Mouse (Mus musculus): ENCODE results near the gene Cd274.
A peak's percentile ranks its signal among the peaks of the same experiment; 100 is the strongest.

The Cd274 gene

DNA sequence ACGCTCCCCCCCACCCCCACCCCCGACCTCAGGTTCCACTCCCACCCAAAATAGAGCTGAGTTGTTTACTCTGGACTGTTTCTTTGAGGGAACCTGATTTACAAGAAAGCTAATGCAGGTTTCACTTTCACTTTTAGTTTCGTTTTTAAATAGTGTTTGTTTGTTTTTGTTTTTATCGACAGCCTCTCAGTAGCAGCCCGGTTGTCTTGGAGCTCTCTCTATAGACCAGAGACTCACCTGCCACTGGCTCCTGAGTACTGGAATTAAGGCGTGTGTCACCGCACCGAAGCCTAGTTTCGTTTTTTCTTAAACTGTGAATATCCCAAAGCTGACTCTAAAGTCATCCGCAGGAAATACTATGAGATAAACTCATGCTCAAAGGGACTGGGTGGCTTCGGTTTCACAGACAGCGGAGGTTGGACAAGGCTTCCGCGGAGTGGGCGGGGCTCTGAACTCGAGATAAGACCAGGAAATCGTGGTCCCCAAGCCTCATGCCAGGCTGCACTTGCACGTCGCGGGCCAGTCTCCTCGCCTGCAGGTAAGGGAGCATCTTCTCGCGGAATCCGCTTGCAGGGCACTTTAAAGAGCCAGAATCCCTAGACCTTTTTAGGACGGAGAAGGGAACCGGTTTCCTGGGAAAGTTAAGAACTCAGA is at the start of gene Cd274, which contains the start of gene Plgrkt:
Gene Cd274, plus strand, starts transcription at position 487 of the 654 bp plus-strand sequence.
Gene Plgrkt, minus strand, starts transcription at position 422 of the 654 bp plus-strand sequence.
- DNase-seq, result peak; percentile 82

DNA sequence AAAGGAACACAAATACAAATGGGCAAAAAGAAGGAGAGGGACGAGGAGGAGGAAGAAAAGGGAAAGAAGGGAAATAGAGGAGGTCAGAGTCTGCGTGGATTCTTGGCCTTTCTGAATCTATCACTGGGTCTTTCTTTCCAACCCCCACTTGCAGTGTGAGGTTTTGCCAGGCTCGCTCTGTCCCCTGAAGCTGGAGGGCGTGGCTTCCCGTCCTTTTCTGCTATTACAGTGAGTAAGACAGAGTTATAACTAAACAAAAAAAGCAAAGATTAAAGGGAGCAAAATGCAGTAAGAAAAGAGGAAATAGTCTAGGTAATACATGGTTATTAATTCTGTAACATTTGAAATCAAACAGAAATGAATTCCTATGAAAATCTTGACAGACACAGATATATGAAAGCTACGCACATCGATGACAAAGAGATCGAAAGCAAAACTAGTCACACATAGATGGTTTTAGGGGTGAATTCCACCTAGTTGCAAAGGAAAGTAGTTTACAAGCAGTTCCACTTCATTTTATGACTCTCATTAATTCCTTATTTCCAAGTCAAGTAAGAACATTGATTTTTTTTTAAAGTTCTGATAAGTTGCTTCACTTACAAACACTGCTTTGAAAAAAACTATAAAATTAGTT is 43.7 kb upstream of the Cd274 start:
- no peak for DNase-seq

DNA sequence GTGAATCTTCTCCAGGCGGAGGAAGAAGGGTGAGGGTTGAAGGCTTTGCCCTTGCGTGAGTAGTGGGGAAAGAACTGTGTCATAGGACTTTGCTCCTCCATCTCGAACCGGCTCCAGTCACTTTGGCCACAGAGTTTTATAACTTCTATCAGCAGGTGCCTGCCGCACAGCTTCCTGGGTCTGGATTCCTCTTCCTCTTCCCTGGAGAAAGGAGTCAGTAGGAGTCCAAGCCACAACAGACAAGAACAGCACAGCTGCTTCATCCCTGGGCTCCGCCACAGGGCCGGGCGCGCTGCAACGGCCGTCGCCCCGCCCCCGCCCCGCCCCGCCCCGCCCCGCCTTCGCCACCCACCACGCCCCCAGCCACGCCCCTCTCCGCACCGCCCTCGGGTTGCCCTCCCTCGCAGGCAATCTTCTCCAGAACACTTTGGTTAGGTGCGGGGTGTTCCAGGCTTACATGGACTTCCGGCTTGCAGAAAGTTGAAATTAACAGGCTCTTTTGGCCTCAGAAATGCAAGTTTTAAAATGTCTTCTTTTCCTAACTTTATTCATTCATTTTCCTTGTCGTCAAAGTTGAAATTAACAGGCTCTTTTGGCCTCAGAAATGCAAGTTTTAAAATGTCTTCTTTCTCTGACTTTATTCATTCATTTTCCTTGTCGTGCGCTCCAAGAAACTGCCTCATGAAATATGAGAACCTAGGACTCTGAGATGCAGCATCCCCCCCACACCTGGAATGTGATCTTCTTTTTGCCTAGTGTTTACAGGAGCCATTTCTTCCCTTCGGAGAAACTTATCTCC is 42.0 kb upstream of the Cd274 start, which contains the start of gene Insl6:
Gene Insl6, minus strand, starts transcription at position 304 of the 799 bp plus-strand sequence.
- DNase-seq, result peak; percentile 74

DNA sequence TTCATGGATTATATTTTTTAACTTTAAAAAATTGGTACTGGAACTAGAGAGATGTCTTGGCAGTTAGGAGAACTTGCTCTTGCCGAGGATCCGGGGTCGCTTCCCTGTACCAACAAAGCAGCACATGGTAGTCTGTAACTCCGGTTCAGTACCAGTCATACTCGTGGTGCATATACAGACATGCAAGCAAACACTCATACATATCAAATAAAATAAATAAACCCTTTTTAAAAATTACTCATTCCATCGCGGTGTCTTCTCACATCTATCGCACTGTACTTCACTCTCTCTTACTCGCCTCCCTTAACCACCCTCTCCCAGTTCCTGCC is 41.4 kb upstream of the Cd274 start:
- no peak for DNase-seq

DNA sequence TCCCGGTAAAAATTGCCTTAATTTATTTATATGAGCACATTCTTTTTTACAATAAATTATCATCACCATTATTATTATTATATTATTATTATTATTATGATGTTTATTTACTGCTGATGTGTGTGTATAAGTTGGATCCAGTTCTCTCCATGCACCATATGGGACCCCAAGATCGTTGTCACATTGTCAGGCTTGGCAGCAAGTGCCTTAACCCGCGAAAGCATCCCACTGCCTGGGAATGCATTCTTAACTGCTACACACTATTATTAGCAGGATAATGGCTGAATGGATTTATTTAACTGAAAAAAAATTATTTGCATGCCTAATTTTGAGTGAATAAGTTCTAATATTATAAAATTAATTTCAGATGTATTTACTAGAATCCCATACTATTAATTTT is 40.9 kb upstream of the Cd274 start:
- no peak for DNase-seq

DNA sequence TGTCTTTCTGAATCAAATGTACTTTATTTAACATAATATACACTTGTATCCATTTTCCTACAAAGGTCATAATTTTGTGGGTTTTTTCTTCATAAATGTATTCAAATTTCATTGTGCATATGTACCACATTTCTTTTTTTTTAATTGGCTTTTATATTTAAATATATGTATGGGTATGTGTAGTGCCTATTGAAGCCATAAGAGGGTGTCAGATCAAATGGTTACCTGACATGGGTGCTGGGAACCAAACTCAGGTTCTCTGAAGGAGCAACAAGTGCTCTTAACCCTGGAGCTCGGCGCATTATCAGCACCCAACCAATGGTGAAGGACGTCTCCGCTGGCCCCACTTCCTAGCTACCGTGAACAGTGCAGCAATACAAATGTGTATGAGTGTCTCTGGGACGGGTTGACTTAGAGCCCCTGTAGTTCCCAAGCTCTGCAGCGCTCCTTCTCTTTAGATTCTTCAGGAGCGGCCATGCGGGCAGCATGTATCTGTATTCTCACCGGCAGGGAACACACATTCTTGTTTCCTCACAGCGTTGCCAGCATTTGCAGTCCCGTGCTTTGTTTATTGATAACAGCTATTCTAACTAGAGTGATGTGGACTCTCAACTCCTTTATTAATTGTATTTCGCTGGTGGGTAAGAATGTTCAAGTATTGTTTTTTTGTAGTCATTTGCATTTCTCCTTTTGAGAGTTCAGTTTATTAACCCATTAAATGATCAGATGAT is 40.3 kb upstream of the Cd274 start:
- no peak for DNase-seq

DNA sequence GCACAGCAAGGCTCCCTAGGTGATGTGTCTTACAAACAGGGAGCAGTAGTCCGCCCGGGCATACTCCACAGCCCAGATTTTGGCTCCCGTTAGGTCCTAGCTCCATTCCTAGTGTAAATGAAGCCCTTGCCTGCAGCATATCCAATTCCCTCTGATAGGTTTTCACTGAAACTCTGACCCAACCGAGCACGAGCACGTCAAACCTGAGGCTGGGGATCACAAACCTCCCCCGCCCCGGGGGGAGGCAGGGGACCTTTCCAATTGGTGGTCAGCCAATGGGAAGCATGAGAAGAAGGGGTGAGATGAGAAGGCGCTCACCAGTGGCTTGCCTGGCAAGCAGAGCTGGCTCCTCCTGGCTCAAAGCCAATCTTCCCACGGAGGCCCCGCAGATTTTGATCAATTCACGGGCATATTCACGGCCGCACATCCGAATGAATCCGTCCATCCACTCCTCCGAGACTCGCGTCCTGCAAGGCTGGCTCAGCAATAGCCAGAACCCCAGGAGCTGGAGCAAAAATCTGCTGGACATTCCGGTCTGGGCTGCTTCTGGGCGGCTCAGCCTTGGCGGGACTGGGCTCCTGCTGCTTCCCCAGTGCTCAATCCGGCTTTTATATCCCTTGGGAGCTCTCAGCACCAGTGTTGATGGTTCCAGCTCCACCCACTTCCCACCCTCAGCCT is 33.0 kb upstream of the Cd274 start, which contains the start of gene Rln1:
Gene Rln1, minus strand, starts transcription at position 603 of the 678 bp plus-strand sequence.
- peak; percentile 61 for DNase-seq

DNA sequence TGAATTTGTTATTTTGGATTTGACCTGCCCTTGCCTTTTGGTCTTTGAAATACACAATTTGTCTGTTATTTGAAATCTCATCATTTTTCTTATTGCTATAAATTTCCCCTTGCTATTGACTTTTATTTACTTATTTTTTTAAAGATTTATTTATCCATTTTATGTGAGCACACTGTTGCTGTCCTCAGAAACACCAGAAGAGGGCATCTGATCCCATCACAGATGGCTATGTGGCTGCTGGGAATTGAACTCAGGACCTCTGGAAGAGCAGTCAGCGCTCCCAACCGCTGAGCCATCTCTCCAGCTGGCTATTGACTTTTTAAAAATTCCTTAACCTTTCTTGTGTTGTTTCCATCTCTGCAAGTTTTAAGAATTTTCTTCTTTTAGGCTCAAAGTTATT is 30.6 kb upstream of the Cd274 start:
- no peak for DNase-seq

DNA sequence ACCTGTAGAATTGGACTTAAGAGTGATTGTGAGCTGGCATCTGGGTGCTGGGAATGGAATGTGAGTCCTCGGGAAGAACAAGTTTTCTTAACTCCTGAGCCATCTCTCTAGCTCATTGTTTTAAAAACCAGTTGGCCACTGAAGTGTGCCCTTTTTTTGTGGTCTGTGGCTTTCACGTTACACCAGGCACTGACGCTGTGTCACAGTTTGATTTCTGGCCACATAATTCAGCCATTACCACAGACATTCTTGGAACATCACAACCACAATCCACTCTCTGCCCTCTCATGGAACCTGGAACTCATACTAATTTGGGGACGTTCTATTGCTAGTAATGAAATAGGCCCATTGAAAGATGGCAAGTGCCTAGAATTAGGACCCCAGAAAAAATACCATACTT is 26.2 kb upstream of the Cd274 start:
- no peak for DNase-seq

DNA sequence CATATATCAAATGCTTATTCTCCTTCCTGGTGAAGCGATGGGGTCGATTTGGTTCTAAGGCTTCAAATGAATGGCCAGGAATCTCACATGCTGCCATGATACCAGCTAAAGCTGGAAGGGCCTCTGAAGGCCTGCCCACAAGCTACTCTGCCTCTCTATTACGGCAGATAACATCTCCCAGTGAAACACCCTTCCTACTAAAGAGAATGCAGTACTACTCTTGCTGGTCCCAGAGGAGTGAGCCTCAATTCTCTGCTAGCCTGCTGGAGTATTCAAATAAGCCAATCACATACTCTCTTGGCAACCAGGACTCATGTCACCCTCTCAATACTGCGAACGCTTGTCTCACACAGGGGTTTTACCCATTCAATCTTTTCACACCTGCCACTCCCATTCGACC is 25.0 kb upstream of the Cd274 start:
- no peak for DNase-seq

DNA sequence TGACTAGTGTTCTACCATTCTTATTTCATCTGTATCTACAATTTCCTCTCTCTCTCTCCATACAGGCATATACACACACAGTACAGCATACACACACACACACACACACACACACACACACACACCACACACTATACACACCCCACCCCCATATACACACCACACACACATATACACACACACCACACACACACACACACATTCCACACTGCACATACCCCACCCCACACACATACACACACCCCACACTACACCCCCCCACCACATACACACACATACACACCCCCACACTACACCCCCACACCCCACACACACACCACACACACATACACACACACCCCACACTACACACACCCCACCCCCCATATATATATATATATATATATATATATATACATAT is 22.4 kb upstream of the Cd274 start:
- no peak for DNase-seq

DNA sequence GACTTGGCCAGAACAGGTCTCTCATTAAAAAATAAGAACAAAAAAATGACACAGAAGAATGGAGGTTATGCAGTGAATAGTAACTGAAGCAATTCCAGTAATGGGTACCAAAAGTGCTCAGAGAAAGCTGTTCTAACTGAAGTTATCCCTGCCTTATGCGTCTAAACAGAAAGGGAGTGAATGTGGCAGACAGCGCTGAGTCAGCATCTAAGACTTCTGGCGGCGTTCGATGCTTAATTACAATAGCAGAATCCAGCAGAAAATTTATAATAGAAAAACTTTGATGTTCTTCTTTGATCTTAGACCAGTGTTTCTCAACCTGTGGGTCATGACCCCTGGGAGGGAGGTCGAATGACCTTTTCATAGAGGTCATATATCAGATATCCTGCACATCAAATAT is 21.6 kb upstream of the Cd274 start:
- no peak for DNase-seq

DNA sequence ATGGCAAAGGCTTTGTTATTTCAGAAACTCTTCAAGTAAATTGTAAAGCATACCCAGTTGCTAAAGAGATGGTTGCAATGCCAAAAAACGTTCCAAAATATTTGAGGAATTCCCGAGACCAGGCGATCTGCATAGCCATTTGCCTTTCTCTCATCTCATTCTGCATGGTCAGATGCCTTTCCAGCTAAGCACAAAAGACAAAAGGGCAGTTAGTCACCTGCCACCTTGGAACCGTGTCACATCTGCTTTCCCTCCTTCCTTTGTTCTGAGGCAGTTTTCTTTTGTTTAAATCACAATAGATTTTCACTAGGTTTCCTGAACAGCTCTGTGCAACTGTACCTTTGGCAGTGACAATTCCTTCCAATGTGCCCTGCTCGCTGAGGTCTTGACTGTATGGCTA is 16.3 kb upstream of the Cd274 start:
- no peak for DNase-seq

DNA sequence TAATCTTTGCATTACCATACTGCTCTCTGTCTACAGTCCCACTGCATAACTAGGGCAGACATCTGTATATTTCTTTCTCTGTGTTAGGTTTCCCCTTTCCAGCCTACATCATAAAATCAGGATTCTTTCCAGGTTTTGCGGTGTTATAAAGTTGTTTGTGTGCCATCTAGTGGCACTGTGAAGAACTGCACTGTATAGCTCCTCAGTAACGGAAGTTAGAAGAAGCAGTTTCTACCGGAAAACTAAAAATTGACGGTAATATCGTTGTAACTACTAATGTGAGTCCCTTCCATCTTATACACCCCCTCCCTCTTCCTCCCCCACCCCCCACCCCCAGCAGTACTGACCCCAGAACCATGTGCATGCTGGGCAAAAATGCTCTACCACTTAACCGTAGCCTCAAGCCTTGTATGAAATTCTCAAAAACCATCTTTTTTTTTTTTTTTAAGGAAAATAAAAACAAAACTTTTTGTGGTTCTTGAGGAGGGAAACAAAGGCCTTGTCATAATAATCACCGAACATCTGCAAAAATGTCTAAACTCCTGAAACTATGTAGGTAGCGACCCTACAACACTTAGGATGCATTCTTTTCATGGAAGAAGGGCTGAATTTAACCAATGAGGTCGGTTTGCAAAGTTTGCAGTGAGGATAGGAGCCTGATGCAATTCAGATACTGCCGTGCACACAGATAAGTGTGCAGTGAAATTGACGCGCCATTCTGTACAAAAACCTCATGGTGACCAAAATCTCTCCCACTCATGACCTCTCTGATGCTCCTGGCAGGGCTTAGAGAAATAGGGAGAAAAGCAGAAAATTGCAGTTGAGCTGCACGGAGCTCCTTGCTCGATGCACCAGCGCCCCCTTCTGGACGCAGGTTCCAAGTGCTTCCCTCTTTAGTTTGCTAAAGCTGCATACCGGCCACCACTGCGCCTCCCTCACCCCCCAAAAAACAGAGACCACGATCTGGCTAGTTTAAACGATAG is 12.1 kb upstream of the Cd274 start:
- DNase-seq, result peak; percentile 88

DNA sequence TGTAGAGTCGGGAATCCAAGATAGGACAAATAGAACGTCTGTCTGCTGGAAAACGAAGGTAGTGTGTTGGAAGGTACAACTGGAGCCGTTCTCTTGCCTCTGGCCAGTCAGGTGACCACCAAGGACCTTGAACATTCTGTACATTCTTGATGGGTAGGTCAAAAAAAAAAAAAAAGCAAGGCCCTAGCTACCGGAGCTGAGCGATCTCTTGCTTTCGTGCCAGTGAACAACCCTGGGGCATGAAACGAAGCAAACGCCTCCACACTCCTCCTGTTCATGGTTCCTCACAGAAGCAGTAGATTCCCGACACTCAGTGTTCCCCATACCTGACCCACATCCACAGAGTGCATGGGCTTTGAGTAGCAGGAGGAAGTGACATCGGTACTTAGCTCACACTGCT is 11.0 kb upstream of the Cd274 start:
- peak; percentile 40 for DNase-seq

DNA sequence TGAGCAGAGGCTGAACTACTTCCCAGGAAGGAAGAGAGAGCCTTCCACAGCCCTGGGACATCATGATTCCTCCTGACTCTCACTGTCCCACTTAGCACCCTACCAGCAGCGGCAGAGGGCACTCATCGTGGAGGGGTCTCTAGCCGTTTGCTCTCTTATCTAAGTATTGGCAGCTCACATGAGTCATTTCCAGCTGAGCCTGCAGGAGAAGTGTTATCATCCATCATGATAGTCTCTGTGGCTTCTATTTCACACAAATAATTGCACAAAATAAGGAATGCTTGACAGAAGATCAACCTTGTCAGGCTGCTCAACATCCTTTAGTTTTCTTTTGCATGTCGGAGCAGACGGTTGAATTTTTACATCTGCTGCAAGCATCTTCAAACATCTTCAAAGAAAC is 7.0 kb upstream of the Cd274 start:
- no peak for DNase-seq

DNA sequence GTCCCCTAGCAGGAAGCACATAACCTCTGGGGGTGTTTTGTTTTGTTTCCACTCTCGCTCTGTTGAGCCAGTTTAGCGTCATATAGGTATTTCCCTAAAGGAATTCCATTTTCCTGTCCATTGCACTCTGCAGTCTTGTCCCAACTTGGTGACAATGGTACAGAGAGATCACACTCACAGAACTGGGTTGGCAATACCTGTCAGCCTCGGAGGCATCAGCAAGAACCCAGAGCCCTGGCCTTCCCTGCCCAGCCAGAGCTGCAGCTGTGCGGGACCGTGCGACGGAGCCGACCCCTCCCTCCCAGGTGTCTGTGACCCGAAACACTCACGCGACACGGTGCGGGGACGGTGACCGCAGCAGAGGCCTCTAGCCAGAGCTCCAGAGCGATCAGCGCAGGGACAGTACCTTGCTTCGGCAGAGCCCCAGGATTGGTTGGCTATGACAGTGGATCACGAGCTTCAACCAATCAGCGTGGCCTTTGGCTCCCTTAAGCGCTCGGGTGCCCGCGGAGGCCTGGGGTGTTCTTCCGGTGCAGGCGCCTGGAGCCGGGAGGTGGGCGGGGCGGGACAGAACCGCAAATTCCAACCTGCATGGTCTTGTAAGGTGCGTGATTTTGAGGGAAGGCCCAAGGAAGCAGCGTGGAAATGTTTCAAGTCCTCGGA is 5.7 kb upstream of the Cd274 start:
- DNase-seq, result peak; percentile 88

DNA sequence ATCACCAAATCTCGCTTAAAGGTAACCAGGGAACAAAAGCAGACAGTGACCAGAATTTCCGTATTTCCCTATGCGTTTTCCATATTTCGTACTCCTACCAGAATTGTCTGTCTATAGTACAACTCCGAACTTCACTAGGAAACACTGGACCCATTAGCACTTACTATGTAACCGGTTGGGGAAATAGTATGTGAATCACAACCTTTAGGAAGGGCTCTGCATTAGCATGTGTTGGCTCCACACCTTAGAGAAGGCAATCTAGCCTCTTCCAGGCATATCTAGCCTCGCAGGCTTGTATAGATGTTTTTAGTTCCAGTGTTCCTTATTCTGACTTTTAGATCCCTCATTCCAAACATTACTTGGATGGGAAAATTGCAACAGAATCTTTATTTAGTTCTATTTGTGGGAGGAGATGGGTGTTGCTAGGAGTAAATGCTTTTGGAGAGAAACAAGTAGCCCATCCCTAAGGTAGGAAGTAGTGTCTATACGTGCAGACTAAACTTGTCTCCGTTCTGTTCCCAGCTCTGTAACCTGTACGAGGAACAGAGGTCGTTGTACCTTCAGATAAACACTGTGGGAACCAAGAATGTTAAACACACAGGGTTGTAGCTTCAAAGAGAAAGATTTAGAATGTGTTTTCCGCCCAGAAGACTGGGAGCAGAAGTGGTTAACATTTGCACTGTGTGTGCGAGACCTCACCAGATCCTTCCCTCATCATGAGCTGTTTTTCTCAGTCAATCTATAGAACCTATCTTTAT is 4.9 kb upstream of the Cd274 start:
- DNase-seq, result no peak

DNA sequence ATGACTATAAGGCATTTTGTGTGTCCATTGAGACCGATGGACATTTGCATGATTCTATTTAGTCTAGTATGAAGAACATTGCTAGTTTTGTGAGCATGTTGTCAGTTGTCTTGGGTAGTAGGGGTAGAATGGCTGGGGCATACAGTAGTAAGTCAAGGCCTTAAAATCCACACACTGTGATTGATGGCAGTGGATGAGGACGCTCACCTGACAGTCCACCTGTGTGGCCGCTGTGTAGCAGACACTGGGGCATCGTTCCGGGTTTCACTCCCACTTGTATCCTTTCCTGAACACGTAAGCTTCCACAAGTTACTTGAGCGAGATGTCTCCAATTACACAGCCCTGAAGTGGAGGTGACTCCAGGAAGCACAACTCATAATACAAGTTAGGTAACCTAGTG is 3.7 kb upstream of the Cd274 start:
- no peak for DNase-seq

DNA sequence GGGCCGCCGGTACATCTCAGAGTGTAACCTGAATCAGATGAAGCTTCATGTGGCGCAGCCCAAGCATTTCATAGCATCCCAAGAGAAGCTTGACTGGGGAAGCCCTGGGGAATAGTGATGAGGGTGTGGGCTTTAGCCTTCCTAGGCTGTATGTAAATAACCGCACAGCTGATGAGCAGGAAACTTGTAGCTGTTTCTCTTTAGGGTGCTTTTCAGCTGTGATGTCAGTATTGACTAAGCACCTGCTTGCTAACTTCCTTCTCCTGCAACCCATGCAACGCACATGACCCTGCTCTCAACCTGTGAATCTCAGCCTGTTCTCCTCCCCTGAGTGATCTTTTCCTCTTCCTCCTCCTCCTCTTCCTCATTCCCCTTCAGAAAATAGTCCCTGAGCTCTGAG is 3.2 kb upstream of the Cd274 start:
- DNase-seq, result no peak

All from kidney, adult 18-20 months (tissue).